Mouse (Mus musculus): ENCODE data around the gene Pofut2. TPM values are rescaled to one million over a fixed set of nuclear protein-coding genes. Genes with fewer than 3 reads are reported as not detected.

Pofut2 gene
- polyA plus RNA-seq (2012; fragmentation: generic; extraction: Trizol), result 89.9 TPM

DNA sequence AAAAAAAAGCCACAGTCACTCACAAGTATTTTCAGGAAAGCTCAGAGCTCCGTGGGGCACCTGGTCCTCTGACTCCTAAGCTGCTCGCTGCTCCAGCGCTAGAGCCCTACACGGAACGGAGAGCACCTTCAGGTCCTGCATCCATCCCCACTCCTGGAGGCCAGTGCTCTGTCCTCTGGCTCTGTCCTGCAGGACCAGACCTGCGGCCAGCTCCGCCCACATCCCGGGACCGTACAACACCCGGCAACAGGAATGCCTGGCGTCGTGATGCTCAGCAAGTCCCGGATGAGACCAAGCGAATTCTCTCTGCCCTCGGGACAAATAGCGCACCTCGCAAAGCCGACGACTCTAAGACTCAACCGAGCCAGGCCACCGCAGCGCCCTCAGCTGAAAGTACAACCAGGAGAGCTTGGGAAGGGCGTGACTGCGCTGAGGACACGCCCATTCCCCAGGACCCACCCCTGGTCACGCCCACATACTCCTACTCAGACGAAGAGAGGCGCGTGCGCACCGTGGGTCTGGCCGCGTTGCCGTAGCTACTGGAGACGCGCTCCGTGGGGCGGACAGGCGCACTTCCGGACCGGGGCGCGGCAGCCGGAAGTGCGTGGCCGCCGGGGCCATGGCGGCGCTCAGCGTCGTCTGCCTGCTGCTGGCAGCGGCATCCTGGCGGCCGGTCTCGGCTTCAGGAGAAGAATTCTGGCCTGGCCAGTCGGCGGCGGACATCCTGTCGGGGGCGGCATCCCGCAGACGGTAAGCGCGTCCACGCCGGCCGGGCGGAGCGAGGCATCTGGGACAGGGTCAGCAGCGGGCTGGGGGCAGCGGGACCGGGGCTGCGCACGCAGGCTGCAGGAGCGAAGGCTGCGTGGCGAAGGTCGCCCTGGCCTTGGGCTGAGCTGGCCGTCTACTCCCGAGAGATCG is at the start of gene Pofut2:
Gene Pofut2, plus strand, starts transcription at position 515 of the 918 bp plus-strand sequence.
- Histone ChIP-seq H3K4me2 (ENCODE audit: low read depth) (peak within 1 kb of the TSS; percentile 97), H3ac (ENCODE audit: control insufficient read depth, insufficient read length) (peak within 1 kb of the TSS; percentile 53), H3K27me3 (ENCODE audit: control insufficient read depth, insufficient read depth, insufficient read length) (no peaks in the 10 kb centered on the region), H3K79me2 (ENCODE audit: control insufficient read depth, insufficient read depth) (peaks cover 15% of the 10 kb centered on the region), H3K4me3 (peak within 1 kb of the TSS; percentile 69), H3K36me3 (ENCODE audit: control insufficient read depth, insufficient read depth) (peaks cover 9% of the 10 kb centered on the region)
- TF ChIP-seq POLR2AphosphoS2 (IDR thresholded peaks at IDR 0.05; ENCODE audit: insufficient read length, low read depth), result peak; percentile 90
- no peak for TF ChIP-seq E2F4 (IDR thresholded peaks at IDR 0.05; ENCODE audit: insufficient read depth)
- TF ChIP-seq USF1 (IDR thresholded peaks at IDR 0.05; ENCODE audit: low read depth), result no peak
- no peak for TF ChIP-seq MAX (IDR thresholded peaks at IDR 0.05; ENCODE audit: low read depth)
- no peak for TF ChIP-seq CEBPB (IDR thresholded peaks at IDR 0.05; ENCODE audit: insufficient read depth, poor library complexity, severe bottlenecking)
- peak in 2 of 3 experiments; percentile 24 to 27 for TF ChIP-seq MYOD1 (IDR thresholded peaks at IDR 0.05; ENCODE audit: control insufficient read depth in 1 of 3, insufficient read length in 2 of 3, low read depth in 2 of 3)
- TF ChIP-seq MYOG (IDR thresholded peaks at IDR 0.05; ENCODE audit: control insufficient read depth in 1 of 3, insufficient read depth in 1 of 3, insufficient read length in 2 of 3, low read depth in 2 of 3), result peak in 2 of 3 experiments; percentile 18 to 29
- TF ChIP-seq TCF12 (IDR thresholded peaks at IDR 0.05; ENCODE audit: insufficient read depth, poor library complexity, severe bottlenecking), result no peak
- peak; percentile 97 for TF ChIP-seq POLR2A (IDR thresholded peaks at IDR 0.05; ENCODE audit: insufficient read length, low read depth)
- no peak for TF ChIP-seq REST (IDR thresholded peaks at IDR 0.05; ENCODE audit: insufficient read depth, insufficient read length)
- peak; percentile 20 for TF ChIP-seq TCF3 (IDR thresholded peaks at IDR 0.05; ENCODE audit: insufficient read length, low read depth)
- peak; percentile 76 for TF ChIP-seq SRF (IDR thresholded peaks at IDR 0.05; ENCODE audit: control insufficient read depth, insufficient read length, low read depth)

- no peaks in the 10 kb centered on the region for H3K36me3 ChIP-seq (ENCODE audit: control insufficient read depth, insufficient read depth)
- TF ChIP-seq POLR2A (IDR thresholded peaks at IDR 0.05; ENCODE audit: insufficient read length, low read depth) (no peak), USF1 (IDR thresholded peaks at IDR 0.05; ENCODE audit: low read depth) (no peak), MAX (IDR thresholded peaks at IDR 0.05; ENCODE audit: low read depth) (no peak), POLR2AphosphoS2 (IDR thresholded peaks at IDR 0.05; ENCODE audit: insufficient read length, low read depth) (no peak), E2F4 (IDR thresholded peaks at IDR 0.05; ENCODE audit: insufficient read depth) (no peak), REST (IDR thresholded peaks at IDR 0.05; ENCODE audit: insufficient read depth, insufficient read length) (no peak), SRF (IDR thresholded peaks at IDR 0.05; ENCODE audit: control insufficient read depth, insufficient read length, low read depth) (no peak)
Measured at GRCm38 (mm10) chr10:77209261-77209660, 49.8 kb upstream of the Pofut2 start.

DNA sequence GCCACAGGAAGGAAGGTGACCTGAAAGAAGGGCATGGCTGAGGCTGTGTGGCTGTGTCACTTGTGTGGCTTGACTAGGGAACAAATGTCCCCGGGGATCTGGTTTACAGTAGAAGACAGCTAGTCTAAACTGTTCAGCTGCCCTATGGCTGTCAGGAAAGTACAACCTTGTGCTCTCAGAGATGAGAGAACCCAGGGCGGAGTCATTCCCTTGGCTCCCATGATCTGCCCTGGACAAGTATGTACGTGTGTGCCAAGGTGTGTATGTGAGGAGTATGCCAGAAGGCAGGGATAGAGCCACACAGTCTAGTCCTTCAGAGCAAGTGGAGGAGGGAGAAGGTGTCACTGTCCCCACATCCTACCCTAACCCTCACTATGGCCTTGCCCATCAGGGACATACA is 48.4 kb upstream of the Pofut2 start:
- Histone ChIP-seq H3K27me3 (ENCODE audit: control insufficient read depth, insufficient read depth, insufficient read length) (no peaks in the 10 kb centered on the region), H3ac (ENCODE audit: control insufficient read depth, insufficient read length) (no peak overlapping the region), H3K36me3 (ENCODE audit: control insufficient read depth, insufficient read depth) (no peaks in the 10 kb centered on the region), H3K4me3 (no peak overlapping the region), H3K79me2 (ENCODE audit: control insufficient read depth, insufficient read depth) (no peaks in the 10 kb centered on the region), H3K4me2 (ENCODE audit: low read depth) (peak overlapping the region; percentile 55)
- TF ChIP-seq TCF3 (IDR thresholded peaks at IDR 0.05; ENCODE audit: insufficient read length, low read depth) (no peak), USF1 (IDR thresholded peaks at IDR 0.05; ENCODE audit: low read depth) (no peak), CEBPB (IDR thresholded peaks at IDR 0.05; ENCODE audit: insufficient read depth, poor library complexity, severe bottlenecking) (no peak), E2F4 (IDR thresholded peaks at IDR 0.05; ENCODE audit: insufficient read depth) (no peak), REST (IDR thresholded peaks at IDR 0.05; ENCODE audit: insufficient read depth, insufficient read length) (no peak), SRF (IDR thresholded peaks at IDR 0.05; ENCODE audit: control insufficient read depth, insufficient read length, low read depth) (no peak), POLR2AphosphoS2 (IDR thresholded peaks at IDR 0.05; ENCODE audit: insufficient read length, low read depth) (no peak), TCF12 (IDR thresholded peaks at IDR 0.05; ENCODE audit: insufficient read depth, poor library complexity, severe bottlenecking) (no peak), MYOG (IDR thresholded peaks at IDR 0.05; ENCODE audit: control insufficient read depth in 1 of 3, insufficient read depth in 1 of 3, insufficient read length in 2 of 3, low read depth in 2 of 3) (no peak), POLR2A (IDR thresholded peaks at IDR 0.05; ENCODE audit: insufficient read length, low read depth) (no peak), MYOD1 (IDR thresholded peaks at IDR 0.05; ENCODE audit: control insufficient read depth in 1 of 3, insufficient read length in 2 of 3, low read depth in 2 of 3) (no peak), MAX (IDR thresholded peaks at IDR 0.05; ENCODE audit: low read depth) (no peak)

More at GRCm38 (mm10) chr10:77209261-77209660, 49.8 kb upstream of the Pofut2 start:
- H3ac ChIP-seq (ENCODE audit: control insufficient read depth, insufficient read length), result no peak overlapping the region
- no peak overlapping the region for H3K4me2 ChIP-seq (ENCODE audit: low read depth)
- no peaks in the 10 kb centered on the region for H3K79me2 ChIP-seq (ENCODE audit: control insufficient read depth, insufficient read depth)
- no peak overlapping the region for H3K4me3 ChIP-seq
- no peaks in the 10 kb centered on the region for H3K27me3 ChIP-seq (ENCODE audit: control insufficient read depth, insufficient read depth, insufficient read length)

- Histone ChIP-seq H3K4me3 (peak overlapping the region; percentile 3), H3K79me2 (ENCODE audit: control insufficient read depth, insufficient read depth) (no peaks in the 10 kb centered on the region), H3K36me3 (ENCODE audit: control insufficient read depth, insufficient read depth) (no peaks in the 10 kb centered on the region), H3K27me3 (ENCODE audit: control insufficient read depth, insufficient read depth, insufficient read length) (no peaks in the 10 kb centered on the region), H3ac (ENCODE audit: control insufficient read depth, insufficient read length) (no peak overlapping the region), H3K4me2 (ENCODE audit: low read depth) (peak overlapping the region; percentile 68)
- TF ChIP-seq MAX (IDR thresholded peaks at IDR 0.05; ENCODE audit: low read depth), result peak; percentile 48
- no peak for TF ChIP-seq TCF3 (IDR thresholded peaks at IDR 0.05; ENCODE audit: insufficient read length, low read depth)
- no peak for TF ChIP-seq E2F4 (IDR thresholded peaks at IDR 0.05; ENCODE audit: insufficient read depth)
- no peak for TF ChIP-seq POLR2AphosphoS2 (IDR thresholded peaks at IDR 0.05; ENCODE audit: insufficient read length, low read depth)
- TF ChIP-seq REST (IDR thresholded peaks at IDR 0.05; ENCODE audit: insufficient read depth, insufficient read length), result no peak
- peak in 1 of 3 experiments; percentile 14 for TF ChIP-seq MYOD1 (IDR thresholded peaks at IDR 0.05; ENCODE audit: control insufficient read depth in 1 of 3, insufficient read length in 2 of 3, low read depth in 2 of 3)
- peak in 1 of 3 experiments; percentile 6 for TF ChIP-seq MYOG (IDR thresholded peaks at IDR 0.05; ENCODE audit: control insufficient read depth in 1 of 3, insufficient read depth in 1 of 3, insufficient read length in 2 of 3, low read depth in 2 of 3)
- TF ChIP-seq CEBPB (IDR thresholded peaks at IDR 0.05; ENCODE audit: insufficient read depth, poor library complexity, severe bottlenecking), result peak; percentile 73
- no peak for TF ChIP-seq USF1 (IDR thresholded peaks at IDR 0.05; ENCODE audit: low read depth)
- peak; percentile 1 for TF ChIP-seq TCF12 (IDR thresholded peaks at IDR 0.05; ENCODE audit: insufficient read depth, poor library complexity, severe bottlenecking)
Measured at GRCm38 (mm10) chr10:77211116-77211570, 47.9 kb upstream of the Pofut2 start.
